Mouse (Mus musculus) heart, embryonic 14.5 days (tissue): ENCODE data around the gene Cpe. TPM values are rescaled to one million over a fixed set of nuclear protein-coding genes. Genes with fewer than 3 reads are reported as not detected.

Experiments
- ATAC-seq: fragments of 200-750 bp; cut with Nextera tagmentation; 2 replicates; pipeline ENCODE4 v1.8.0; 2017; ENCODE audit warnings: low read depth, moderate TSS enrichment; ENCODE audit not compliant: insufficient number of reproducible peaks, insufficient read depth, low FRiP score
- H3K27ac ChIP-seq, 2 experiments: fragments of 200-500 bp in 1 of 2; fragments of 300-500 bp in 1 of 2; sonication (generic) in 1 of 2; replicated peaks in 1 of 2; 2 replicates each; pipeline ENCODE4 v1.5.1; 2012 to 2014; ENCODE audit warnings: low read depth in 2 of 2, low read length in 2 of 2, control low read depth in 1 of 2, mild to moderate bottlenecking in 1 of 2, mixed read lengths in 1 of 2; ENCODE audit not compliant: control insufficient read depth in 1 of 2, insufficient read depth in 1 of 2
- H3K27me3 ChIP-seq: fragments of 300-500 bp; sonication (generic); 2 replicates; pipeline ENCODE4 v1.6.1; 2014; ENCODE audit warnings: mild to moderate bottlenecking, low read length, control low read depth; ENCODE audit not compliant: control insufficient read depth, insufficient read depth
- H3K36me3 ChIP-seq: fragments of 300-500 bp; sonication (generic); 2 replicates; pipeline ENCODE4 v1.6.1; 2014; ENCODE audit warnings: mild to moderate bottlenecking, control low read depth, low read length, mixed read lengths; ENCODE audit not compliant: control insufficient read depth, insufficient read depth
- H3K4me1 ChIP-seq, 2 experiments: fragments of 200-500 bp in 1 of 2; fragments of 300-500 bp in 1 of 2; sonication (generic) in 1 of 2; 2 replicates each; pipeline ENCODE4 v1.6.1; 2012 to 2014; ENCODE audit warnings: low read length in 2 of 2, control low read depth in 1 of 2, mixed read lengths in 1 of 2; ENCODE audit not compliant: control insufficient read depth in 2 of 2, insufficient read depth in 2 of 2
- H3K4me2 ChIP-seq: fragments of 300-500 bp; sonication (generic); 2 replicates; pipeline ENCODE4 v1.6.1; 2014; ENCODE audit warnings: mild to moderate bottlenecking, low read length
- H3K4me3 ChIP-seq, 2 experiments: fragments of 200-500 bp in 1 of 2; fragments of 300-500 bp in 1 of 2; sonication (generic) in 1 of 2; 2 replicates each; pipeline ENCODE4 v1.5.1; 2012 to 2014; ENCODE audit warnings: low read length in 2 of 2, mild to moderate bottlenecking in 2 of 2, control low read depth in 1 of 2, low read depth in 1 of 2, moderate library complexity in 1 of 2; ENCODE audit not compliant: control insufficient read depth in 1 of 2, insufficient read depth in 1 of 2
- H3K9ac ChIP-seq: fragments of 300-500 bp; sonication (generic); 2 replicates; pipeline ENCODE4 v1.6.1; 2014; ENCODE audit warnings: mild to moderate bottlenecking, low read length
- H3K9me3 ChIP-seq: fragments of 300-500 bp; sonication (generic); 2 replicates; pipeline ENCODE4 v1.6.1; 2016; ENCODE audit warnings: low read length, control low read depth; ENCODE audit not compliant: control insufficient read depth
- WGBS: fragments of 180-500 bp; shearing (Covaris S2); extraction: QIAGEN DNeasy Blood & Tissue Kit; methylation state at CpG from one replicate; pipeline ENCODE4 v1.1.7; 2014; 5-methylcytosine and 5-hydroxymethylcytosine counted together
- polyA plus RNA-seq: library from polyadenylated mRNA; unstranded; fragments of >200 nt; fragmentation: Nextera tagmentation; extraction: Ambion mirVana; gene quantifications from 2 replicates; pipeline ENCODE4 v1.2.1, GENCODE M21; 2014

Gene Cpe
- polyA plus RNA-seq, 1 experiment from 2014 or later: 295 TPM

DNA sequence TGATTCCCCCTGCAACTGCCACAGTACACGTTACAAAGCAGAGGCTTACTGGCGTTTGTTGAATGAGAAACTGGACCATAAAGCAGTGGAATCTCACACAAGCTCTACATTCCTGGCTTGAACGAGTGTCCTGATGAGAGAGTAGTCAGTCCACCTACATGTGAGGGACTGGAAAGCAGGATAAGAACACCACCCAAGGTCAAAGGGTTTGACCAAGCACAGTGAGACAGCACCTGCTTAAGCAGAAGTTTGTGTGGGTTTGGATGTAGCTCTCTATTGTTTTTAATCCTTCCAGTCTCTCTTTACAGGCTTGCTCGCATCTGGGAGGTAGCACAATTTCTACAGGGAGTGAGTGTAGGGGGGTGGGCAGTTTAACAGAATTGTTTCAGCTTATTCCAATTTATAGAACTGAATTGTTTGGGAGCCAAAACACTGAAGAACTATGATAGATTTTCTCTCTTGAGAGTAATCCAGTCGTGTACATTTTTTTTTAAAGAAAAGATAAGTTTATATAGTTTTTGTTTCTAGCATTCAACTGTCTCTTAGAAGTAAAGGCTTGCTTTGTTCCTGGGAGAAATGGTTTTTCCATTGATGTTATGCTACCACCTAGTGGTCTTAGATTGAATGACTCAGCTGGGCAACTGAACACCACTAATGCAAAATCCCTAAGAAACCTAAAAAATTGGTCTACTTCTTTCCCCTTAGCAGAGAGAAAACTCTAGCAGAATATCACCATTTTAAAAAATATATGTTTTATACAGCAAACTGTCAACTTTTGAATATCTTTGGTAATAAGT, 144.6 kb downstream of the Cpe start:
- H3K9me3 ChIP-seq: no peaks in the 10 kb centered on the region
- no peaks in the 10 kb centered on the region for H3K27me3 ChIP-seq
- no peak for ATAC-seq
- no peaks in the 10 kb centered on the region for H3K36me3 ChIP-seq
- H3K27ac ChIP-seq: no peak overlapping the region
- 32% methylated on average over 5 of the region's 5 CpGs for WGBS
- H3K9ac ChIP-seq: no peak overlapping the region
- no peak overlapping the region for H3K4me3 ChIP-seq
- H3K4me1 ChIP-seq: no peaks in the 10 kb centered on the region
- H3K4me2 ChIP-seq: no peak overlapping the region

DNA sequence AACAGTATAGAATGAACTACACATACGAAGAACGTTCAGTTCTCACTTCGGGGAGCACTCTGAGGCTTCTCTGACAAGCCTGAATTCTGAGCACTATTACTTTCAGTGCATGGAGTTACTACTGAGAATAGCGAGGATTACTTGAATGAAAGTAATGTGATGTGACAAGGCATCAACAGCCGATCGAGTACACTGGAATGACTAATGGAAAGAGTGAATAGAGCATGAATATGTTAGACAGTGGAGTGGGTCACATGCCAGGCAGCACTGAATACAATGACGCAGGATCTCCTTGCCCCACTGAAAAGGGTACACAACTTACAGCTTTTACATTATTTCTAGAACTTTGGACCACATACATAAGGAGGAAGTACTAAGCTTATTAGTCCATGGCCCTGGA, 149.4 kb downstream of the Cpe start:
- H3K9me3 ChIP-seq: 0 out of 2 replicates have a peak, but pooled peaks cover 3% of the 10 kb centered on the region
- no peak overlapping the region for H3K9ac ChIP-seq
- H3K4me2 ChIP-seq: no peak overlapping the region
- no peak for ATAC-seq
- no peak overlapping the region for H3K27ac ChIP-seq
- no peaks in the 10 kb centered on the region for H3K4me1 ChIP-seq
- H3K27me3 ChIP-seq: no peaks in the 10 kb centered on the region
- no peaks in the 10 kb centered on the region for H3K36me3 ChIP-seq
- no peak overlapping the region for H3K4me3 ChIP-seq
- WGBS: 86% methylated on average over 7 of the region's 7 CpGs

Other genes starting within 250 kb of the Cpe start
- gene Msmo1, start 40.7 kb upstream of the Cpe start, polyA plus RNA-seq: 46.5 and 55.0 TPM in 2 replicates
- 13.1 and 13.9 TPM in 2 replicates for gene Klhl2, start 157.0 kb upstream of the Cpe start, polyA plus RNA-seq